Mouse (Mus musculus): ENCODE results near the gene Olfr538. TPM values are rescaled to one million over a fixed set of nuclear protein-coding genes. Genes with fewer than 3 reads are reported as not detected.
"Not testable (repeated sequence)": the region's sequence is repeated elsewhere in the genome, so short reads cannot be mapped to it uniquely, and the experiment has no call there.

Olfr538 gene
- total RNA-seq (2017), result not detected in 3 replicates

GRCm38 (mm10) chr7:140567586-140567985, at the start of gene Olfr538:
Gene Olfr538 (plus strand): TSS chr7:140567886.
- ATAC-seq (replicated peaks; ENCODE audit: insufficient number of reproducible peaks, low FRiP score, low TSS enrichment, poor library complexity, severe bottlenecking), result no peak

GRCm38 (mm10) chr7:140539746-140540145, 27.9 kb upstream of the Olfr538 start:
- no peak for ATAC-seq (replicated peaks; ENCODE audit: insufficient number of reproducible peaks, low FRiP score, low TSS enrichment, poor library complexity, severe bottlenecking)

GRCm38 (mm10) chr7:140600969-140601368, 33.3 kb downstream of the Olfr538 start, which contains the start of gene Olfr46:
Gene Olfr46 (plus strand): TSS chr7:140601269.
- ATAC-seq (replicated peaks; ENCODE audit: insufficient number of reproducible peaks, low FRiP score, low TSS enrichment, poor library complexity, severe bottlenecking), result not testable (repeated sequence)

Other genes starting within 250 kb of the Olfr538 start
- not detected in 3 replicates for gene Olfr525, start 247.0 kb upstream of the Olfr538 start, total RNA-seq (2017)
- not detected in 3 replicates for gene Olfr527, start 233.9 kb upstream of the Olfr538 start, total RNA-seq (2017)
- gene Olfr60, start 206.2 kb upstream of the Olfr538 start, total RNA-seq (2017), result not detected in 3 replicates
- gene Olfr530, start 191.6 kb upstream of the Olfr538 start, total RNA-seq (2017), result not detected in 3 replicates
- 0.10 TPM in 1 of 3 replicates, not detected in the others for gene Olfr531, start 165.0 kb upstream of the Olfr538 start, total RNA-seq (2017)
- not detected in 3 replicates for gene Olfr532, start 146.2 kb upstream of the Olfr538 start, total RNA-seq (2017)
- gene Olfr533, start 104.5 kb upstream of the Olfr538 start, total RNA-seq (2017), result not detected in 3 replicates
- not detected in 3 replicates for gene Olfr535, start 83.7 kb upstream of the Olfr538 start, total RNA-seq (2017)
- not detected in 3 replicates for gene Olfr536, start 60.5 kb upstream of the Olfr538 start, total RNA-seq (2017)
- gene Olfr46, start 33.4 kb downstream of the Olfr538 start, total RNA-seq (2017), result 0.10 to 0.19 TPM in 2 of 3 replicates, not detected in the other
- gene Olfr61, start 61.1 kb downstream of the Olfr538 start, total RNA-seq (2017), result not detected in 3 replicates
- gene Olfr53, start 78.6 kb downstream of the Olfr538 start, total RNA-seq (2017), result not detected in 3 replicates
- 0.11 TPM in 1 of 3 replicates, not detected in the others for gene Olfr539, start 92.0 kb downstream of the Olfr538 start, total RNA-seq (2017)
- gene Olfr45, start 114.1 kb downstream of the Olfr538 start, total RNA-seq (2017), result not detected in 3 replicates
- not detected in 3 replicates for gene Olfr541, start 129.4 kb downstream of the Olfr538 start, total RNA-seq (2017)
- not detected in 3 replicates for gene Cyp2e1, start 195.9 kb downstream of the Olfr538 start, total RNA-seq (2017)
- gene Syce1, start 220.0 kb downstream of the Olfr538 start, total RNA-seq (2017), result not detected in 3 replicates

All from monocyte, adult 5-6 weeks (primary cell).